Mouse (Mus musculus) brain, embryonic 14.5 days (tissue): ENCODE data around the gene Thbd.

Source experiments
- CTCF ChIP-seq: fragments of 200-500 bp; IDR thresholded peaks from 2 replicates; pipeline ENCODE4 v1.5.1; 2012; ENCODE audit warnings: inconsistent platforms, mild to moderate bottlenecking, moderate library complexity, borderline replicate concordance; ENCODE audit not compliant: insufficient read depth, insufficient read length; ENCODE audit errors: extremely low read depth
- POLR2A ChIP-seq: fragments of 200-500 bp; IDR thresholded peaks from 2 replicates; pipeline ENCODE4 v1.6.1; 2012; ENCODE audit warnings: mild to moderate bottlenecking, inconsistent platforms, borderline replicate concordance; ENCODE audit not compliant: poor library complexity, insufficient read depth, insufficient read length, severe bottlenecking; ENCODE audit errors: extremely low read depth

- TF ChIP-seq POLR2A (no peak), CTCF (no peak)
Measured at GRCm38 (mm10) chr2:148455341-148455740, 47.4 kb upstream of the Thbd start.
